Mouse (Mus musculus): Measurements from ENCODE around the gene Pnpla7.

DNA sequence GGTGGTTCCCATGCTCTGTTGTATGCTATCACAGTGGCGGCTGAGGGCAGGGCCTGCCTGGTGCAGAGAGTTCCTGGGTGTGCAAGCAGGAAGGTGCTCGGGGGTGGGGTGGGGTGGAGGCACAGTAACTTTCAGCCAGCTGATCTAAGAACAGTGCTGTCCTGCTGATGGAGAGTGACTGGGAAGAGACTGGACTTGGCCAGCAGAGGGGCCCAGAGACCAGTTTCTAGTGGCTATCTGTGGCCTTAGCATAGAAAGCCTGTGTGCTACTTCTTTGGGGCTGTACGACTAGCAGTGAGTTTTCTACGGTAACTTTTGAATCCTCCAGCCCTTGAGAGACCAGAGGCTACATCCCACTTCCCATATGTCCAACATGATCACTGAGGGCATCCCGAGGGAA is 123.1 kb downstream of the Pnpla7 start:
- TF ChIP-seq CTCF (IDR thresholded peaks at IDR 0.05) = peak; percentile 73
- TF ChIP-seq POLR2A (IDR thresholded peaks at IDR 0.05; ENCODE audit: insufficient read depth, low read depth, low read length) = no peak

All from heart, adult 2 months (tissue).